Mouse (Mus musculus): Measurements from ENCODE around the gene Gm10226.
"Not testable (repeated sequence)": the region's sequence is repeated elsewhere in the genome, so short reads cannot be mapped to it uniquely, and the experiment has no call there.

DNA sequence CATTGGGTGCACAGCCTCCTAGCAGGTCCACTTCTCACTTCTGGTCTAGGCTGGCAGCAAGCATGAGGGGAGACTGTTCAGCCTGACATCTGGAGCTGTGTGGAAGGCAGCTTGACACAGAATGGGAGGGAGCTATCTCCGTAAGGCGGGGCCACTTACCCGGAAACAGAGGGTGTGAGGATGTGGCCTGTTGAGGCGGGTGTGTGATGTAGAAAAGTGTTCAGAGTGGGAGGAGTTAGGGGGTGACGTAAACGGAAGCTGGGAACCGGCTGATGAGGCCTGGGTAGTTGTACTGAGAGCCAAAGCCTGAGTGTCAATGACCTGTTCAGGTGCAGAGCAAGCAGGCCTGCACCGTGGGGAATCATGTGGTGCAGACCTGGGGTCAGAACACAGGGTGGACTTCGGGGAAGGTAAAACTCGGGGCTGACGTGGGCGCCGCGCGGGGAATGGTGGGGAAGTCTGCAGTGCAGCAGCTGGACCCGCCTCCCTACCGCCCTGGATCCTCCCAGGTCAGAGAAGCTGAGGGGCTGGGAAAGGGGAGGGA lies 41.2 kb upstream of the Gm10226 start, which contains the start of gene Zfp983:
- not testable (repeated sequence) for TF ChIP-seq EP300, CTCF (IDR thresholded peaks at IDR 0.05; ENCODE audit: low read depth)
